Mouse (Mus musculus) urinary bladder, postnatal 36 days (tissue): ENCODE measurements at regions not wholly inside any gene's neighbourhood (a gene's known extent, or its start where the extent isn't known, plus 50 kb on each side); places are given as distances from the start of the nearest gene placed in this dataset.
A peak's percentile ranks its signal among the peaks of the same experiment; 100 is the strongest.

Experiments
- DNase-seq, 2 experiments: peaks; one replicate each; pipeline ENCODE4 v3.0.0; 2022; ENCODE audit warnings: low spot score in 2 of 2, mixed read lengths in 1 of 2

DNA sequence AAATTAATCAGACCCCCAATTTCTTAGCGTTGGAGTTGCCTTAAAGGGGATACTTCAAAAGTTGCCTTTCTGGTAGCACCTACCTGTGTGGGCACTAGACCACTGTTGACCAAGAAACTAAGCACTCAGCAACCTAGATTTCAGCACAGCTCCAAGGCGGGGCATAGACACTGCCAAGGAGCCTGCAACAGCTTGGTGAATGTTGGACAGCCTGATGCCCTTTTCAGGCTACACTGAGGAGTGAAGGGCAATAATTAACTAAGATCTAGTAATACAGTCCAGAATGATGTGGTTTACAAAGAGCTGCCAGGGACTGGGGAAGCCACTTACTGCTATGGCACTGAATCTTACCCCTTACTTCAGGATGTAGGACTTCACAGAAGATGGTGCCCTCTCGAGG lies 304.9 kb downstream of the Satb1 start:
- no peak for DNase-seq

DNA sequence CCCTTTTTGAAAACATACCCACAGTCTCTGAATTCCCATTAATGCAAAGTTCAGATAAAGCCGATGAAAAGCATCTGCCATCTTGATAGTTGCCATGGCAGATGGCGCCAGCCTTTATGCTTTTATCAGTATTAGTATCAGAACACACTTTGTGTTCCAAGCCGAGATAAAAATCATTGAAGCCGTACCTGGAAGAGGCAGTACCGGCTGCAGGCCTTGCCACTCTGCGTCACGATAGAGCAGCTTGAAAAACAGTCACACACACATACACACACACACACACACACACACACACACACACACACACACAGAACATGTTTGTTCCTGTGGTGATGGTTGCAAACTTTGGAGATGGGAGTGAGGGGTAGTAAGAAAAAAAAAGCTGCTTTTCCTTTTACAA lies 306.2 kb downstream of the Satb1 start:
- peak; percentile 20 to 25 for DNase-seq

DNA sequence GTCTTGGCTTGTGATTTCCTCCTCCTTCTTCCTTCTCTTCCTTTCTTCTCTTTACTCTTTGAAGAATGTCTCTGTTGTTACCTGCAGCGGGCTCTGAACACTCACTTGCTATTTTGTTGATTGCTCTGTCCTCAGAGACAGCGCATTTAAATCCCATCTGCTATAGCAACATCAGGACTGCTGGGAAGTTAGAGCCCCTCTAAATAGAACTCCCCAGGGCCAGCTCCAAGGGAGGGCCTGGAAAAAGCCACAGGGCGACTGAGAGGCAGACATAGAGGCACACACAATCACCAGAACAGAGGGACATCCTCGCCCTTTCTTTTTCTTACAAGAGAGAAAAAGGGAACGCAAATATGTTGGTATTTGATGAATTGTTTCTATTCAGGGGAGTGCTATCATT lies 306.6 kb downstream of the Satb1 start:
- no peak for DNase-seq

DNA sequence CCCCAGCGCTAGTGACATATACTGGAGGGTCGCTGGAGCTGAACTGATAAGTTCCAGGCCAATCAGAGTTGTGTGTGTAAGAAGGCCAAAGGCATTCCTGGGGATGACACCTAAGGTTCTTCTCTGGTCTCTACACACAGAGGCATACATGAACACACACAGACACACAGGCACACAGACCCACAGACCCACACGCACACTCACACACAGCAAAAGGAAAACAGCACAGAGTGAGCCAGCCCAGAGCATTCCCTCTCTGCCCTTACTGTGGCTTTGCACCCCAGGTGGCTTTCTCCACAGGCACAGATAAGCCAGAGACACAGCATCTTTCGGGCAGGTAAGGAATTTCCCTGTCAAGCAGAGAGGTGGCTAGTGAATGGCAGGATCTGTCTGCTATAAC lies 307.1 kb downstream of the Satb1 start:
- no peak for DNase-seq

DNA sequence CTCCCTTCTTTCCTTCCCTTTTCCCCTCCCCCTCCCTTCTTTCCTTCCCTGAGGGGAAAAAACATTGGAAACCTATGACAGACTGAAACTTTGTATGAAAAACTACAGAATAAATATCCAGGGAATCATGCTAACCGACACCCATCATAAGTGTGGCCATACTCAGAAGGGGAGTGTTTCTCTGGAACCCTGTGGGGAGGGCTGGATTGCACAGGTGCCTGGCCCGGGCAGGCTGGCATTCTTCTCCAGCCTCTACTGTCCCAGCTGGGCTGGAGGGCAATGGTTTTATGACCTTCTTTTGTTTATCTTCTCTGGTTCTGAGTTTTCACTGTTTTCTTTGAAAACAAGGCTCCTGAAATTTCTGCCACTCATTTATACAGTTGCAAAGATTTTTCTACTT lies 307.9 kb downstream of the Satb1 start:
- no peak for DNase-seq

DNA sequence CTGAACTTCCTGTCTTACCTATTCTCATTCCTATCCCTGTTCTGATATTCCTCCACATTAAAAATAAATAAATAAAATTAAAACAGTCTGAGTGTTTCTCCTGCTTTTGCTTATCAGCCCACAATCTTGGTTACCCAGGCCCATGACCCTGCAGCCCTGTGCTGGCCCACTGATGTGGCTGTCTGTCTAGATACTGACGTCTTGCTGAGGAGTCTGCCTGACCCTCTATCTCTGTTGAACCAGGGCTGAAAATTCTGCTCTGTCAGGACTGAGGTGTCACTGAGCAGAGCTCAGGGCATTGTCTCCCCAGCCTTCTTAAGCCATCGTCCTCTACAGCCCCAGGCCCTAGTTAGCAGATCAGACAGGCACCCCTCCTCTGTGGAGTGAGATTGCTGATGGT lies 321.2 kb downstream of the Satb1 start:
- no peak for DNase-seq

DNA sequence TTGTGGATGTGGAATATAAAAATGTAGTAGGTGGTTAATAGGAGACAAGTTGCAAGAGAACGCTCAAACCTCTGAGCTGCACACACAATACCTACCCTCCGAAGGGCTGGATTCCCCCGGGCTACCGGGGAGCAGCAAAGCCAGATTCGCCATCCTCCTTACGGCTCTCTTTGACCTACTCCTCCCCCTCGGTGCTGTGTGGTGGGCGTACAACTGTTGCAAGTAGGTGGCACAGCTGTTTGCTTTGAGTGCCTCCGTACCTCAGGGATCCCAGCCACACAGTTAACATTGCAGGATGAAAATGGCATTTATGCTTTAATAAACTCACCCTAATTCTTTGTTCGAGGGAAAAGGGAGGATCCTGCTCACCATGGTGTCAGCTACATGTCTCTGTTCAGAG lies 321.6 kb upstream of the Tbc1d5 start:
- DNase-seq, result no peak

DNA sequence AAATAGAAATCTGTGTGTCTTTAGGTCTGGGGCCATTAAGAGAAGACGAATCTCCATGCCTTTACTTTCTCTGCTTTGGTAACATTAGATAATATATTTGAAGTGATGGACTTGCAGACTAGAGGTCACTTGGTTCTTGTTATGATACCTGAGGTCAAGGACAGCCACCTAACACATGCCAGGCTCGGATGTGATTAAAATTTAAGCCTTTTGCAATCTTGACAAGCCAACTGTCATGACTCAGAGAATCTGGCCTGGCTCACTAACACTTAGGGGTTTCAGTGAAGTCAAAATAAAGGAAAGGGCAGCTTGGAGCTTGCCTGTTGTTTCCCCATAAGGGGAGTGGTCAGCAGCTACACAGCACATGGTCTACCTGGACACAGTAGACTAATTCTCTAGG lies 320.4 kb upstream of the Tbc1d5 start:
- DNase-seq, result no peak

DNA sequence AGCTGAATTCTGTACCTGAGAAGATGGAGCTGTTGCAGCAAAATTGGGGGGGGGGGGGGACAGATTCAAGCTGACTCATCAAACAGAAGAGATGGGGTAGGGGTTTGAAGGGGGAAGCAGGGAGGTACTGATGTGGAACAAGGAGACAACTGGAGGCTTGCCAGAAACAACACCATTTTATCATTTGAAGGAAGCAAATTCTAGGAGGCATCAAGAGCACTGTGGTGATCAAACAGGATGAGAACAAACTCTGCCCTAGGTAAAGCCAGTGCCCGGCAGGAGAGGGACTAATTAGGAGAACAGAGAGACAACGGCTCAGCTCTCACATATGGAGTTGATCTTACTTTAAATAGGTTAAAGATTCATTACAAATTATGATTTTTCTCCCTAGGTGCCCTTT lies 315.9 kb upstream of the Tbc1d5 start:
- no peak for DNase-seq

DNA sequence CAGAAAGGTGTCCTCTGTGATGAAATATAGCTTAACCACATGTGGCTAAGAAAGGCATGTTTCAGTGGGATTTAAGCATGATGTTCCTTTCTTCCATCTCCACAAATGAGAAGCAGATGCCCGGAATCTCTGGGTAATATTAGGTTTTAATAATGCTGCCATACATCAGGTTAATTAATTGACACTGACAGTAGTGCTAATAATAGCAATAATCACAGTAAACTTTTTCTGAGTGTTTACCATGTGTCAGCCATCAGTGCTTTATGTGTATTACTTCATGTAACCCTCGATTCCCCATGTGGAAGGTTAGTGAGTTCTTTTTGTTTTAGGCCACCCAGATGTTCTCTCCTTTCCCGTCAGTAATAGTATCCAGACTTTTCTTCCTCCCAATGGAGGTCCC lies 310.2 kb upstream of the Tbc1d5 start:
- DNase-seq, result no peak

DNA sequence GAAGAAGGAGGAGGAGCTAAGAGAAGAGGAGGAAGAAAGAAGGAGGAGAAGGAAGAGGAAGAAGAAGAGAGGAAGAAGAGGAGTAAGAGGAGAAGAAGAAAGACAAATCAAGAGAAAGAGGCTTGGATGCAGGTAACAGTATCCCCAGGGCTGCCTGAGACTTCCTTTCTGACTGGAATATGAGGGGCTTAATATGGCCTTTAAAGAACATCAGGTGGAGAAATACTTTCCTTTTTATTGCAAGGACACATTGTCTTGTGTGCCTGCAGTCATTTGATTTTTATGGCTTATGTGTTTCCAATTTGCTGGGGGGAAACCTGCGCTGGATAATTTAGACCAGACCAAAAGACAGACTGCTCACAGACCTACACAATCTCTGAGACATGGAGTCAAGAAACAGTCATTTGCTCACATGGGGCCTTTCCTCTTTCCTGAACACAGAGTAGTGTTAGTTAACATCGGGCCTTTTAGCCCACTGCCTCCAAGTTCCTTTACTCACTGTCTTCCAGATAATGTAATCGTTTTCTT lies 308.8 kb upstream of the Tbc1d5 start:
- no peak for DNase-seq

DNA sequence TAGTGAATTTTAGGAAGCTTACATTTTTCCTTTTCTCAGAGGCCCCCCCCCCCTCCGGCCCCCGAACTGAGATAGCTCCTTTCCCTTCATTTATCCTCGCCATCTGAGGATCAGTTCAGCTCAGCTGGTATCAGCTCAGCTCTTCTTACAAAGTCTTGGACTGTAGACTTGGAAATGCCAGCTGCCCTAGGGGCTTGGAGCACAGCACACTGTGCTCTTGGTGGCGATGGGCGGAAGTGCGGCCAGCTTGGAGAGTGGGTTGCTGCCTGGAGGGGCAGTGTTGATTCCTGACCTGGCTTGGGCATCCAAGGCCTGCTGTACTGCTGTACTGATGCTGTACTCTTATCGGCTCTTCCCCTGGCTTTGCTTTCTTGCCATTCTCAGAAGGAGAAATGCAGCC lies 298.7 kb upstream of the Tbc1d5 start:
- no peak for DNase-seq

DNA sequence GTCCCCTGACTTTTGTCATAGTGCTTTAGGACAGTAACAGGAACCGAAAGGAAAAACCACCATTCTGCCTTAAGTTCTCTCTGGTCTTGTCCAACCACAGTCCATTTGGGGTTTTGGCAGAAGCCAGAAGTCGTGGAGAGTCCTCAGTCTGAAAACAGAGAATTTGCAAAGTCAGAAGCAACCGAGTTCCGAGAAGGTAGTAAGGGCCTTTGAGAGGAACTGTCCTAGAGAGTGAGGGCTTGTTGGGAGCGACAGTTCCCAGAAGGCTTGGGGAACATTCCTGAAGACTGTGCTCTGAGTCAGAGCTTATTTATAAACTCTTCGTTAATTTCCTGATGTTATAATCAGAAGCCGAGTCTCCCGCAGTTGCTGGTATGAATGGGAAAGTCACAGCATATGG lies 298.3 kb upstream of the Tbc1d5 start:
- DNase-seq, result no peak

DNA sequence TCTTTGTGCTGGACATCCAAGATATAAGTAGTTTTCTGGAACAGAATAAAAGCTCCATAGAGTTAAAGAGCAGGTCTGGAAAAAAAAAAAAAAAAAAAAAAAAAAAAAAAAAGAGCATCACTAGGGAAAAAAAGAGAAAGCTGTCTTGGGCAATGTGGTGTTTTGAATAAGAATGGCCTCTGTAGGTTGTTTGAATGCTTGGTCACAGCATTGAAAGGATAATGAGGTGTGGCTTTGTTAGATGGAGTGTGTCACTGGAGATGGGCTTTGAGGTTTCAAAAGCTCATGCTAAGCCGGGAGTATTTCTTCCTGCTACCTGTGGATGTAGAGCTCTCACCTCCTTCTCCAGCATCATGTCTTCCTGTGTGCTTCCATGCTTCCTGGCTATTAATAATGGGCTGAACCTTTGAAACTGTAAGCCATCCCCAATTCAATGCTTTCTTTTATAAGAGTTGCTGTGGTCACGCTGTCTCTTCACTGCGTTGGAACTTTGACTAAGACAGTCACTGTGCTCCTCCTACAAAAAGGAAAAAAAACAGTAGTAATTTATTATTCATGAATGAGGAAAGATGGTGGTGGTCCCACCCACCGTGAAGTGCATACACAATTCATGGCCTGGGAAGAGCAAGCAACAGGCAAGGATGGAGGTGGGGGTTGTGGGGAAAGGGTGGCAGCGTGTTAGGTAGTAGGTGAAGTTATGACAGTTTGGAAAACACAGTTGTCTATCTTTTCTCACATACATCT lies 283.2 kb upstream of the Tbc1d5 start:
- DNase-seq, result no peak

DNA sequence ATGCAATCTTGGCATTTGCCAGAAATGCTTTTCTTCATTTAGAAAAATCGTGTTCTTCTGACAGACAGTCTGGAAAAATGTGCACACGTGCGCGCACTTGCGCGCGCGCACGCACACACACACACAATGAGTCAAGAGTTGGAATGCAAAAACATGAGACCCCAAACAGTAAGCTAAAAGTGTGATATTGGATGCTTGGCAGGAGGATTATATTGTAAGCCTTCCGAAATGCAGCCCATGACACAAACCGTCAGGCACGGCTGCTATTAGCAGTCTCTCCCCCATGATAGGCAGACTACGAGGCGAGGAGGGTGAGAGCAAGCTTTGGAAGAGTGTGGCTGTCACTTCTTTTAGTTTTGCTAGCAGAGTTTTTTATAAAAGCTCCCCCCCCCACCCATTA lies 282.1 kb upstream of the Tbc1d5 start:
- DNase-seq, result no peak

DNA sequence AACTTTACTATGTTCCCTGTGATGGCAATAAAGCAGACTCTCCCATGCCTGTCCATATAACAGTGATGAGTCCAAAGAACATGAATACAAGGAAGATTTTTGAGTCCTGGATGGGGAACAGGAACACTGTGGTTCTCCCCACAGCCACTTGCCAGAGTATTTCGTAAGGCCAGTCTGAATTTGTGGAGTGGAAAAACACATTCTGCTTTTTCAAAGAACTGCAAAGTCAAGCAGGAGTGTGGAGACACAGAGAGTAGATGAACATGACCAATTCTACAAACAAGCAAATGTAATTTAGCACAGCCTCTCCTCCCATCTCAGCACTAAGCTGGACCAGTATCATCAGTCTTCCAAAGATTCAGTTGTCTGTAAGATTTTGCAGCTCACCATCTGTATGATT lies 280.0 kb upstream of the Tbc1d5 start:
- no peak for DNase-seq

DNA sequence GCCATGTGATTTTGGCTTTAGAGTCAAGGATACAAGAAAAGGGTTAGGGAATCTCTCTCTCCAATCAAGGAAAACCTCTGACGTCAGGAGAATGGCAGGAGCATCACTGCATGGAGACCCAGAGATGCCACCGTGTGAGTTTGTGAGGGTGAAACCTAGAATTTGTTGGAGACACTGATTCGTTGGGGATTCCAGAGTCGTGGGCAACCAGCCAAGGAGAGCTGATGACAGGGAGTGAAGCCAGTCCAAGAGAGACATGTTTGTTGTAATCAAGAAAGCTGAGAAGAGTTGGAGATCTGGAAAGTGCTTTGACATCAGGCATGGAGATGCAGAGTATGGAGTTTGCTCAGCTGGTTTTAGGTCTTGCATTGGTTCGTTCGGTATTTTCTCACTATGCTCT lies 236.6 kb upstream of the Tbc1d5 start:
- DNase-seq, result no peak

DNA sequence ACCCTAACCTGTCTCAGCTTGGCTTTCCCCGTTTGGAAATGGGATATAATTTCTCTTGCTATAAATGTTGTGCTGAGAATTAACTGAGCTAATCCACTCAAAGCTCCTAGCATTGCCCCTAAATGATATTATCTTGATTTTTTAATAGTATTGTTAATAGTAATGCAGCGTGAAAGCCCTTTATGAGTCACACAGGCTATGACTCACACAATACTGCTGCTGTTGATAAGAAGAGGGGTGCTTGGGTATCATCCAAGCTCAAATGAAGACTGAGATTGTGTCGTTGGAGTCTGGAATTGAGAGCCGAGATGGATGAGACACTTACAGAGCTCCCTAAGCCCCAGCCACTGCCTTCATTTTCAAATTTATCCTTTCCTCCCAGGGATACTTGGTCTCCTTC lies 235.2 kb upstream of the Tbc1d5 start:
- no peak for DNase-seq

DNA sequence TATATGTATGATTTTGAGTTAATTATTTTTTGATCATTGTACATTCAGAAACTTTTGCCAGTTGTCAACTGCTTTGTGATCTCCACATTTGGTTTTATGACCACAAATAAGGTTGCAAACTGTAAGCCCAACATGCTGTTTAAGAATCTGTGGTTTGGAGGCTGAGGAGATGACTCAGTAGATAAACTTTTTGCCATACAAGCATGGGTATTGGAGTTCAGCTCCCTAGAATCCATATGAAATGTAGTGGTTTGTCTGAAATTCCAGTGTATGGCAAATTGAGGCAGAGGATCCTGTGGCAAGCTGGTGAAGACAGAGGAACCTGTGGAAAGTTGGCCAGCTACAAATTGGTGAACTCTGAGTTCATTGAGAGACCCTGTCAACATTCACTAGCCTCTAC lies 234.6 kb upstream of the Tbc1d5 start:
- no peak for DNase-seq

DNA sequence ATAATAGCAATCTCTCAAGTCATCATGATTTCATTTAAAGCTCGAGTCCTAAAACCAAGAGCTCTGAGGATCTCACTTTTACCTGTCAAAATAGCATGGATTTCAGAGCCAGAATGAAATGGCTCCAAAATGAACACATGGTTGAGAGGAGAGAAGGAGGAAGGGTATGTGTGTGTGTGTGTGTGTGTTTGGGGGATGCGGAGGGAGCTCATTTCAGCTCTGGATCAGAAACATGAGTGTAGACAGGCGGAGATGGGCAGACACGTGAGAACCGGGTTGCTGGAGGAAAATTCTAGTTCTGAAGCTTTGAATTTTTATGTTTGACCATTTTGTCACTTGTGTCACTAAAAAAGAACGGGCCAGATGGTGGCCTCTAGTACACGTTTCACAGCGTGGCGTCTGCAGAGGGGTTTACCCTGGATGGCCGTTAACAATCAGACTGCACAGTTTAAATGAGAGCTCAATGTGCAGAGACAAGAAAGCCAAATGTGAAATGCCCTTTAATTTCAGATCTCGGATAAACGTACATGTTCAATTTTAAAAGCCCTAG lies 232.5 kb upstream of the Tbc1d5 start:
- DNase-seq, result no peak

DNA sequence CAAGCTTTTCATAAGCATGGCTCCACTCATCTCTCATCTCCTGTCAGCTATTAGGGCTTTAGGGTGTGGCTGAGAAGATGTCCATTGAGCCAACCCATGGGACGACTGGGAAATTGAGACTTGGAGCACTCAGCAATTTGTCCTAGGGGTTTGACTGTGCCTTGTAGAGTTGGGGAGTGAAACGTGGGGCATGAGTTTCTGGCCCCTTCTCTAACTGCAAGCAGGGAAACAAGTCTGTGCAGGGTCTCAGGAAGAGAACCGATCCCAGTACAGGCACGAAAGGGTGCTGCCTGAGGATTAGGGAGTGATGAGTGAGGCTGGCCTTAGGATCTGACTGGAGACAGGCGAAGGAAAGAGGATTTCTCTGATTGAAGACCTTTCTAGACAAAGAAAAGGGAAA lies 229.7 kb upstream of the Tbc1d5 start:
- no peak for DNase-seq

DNA sequence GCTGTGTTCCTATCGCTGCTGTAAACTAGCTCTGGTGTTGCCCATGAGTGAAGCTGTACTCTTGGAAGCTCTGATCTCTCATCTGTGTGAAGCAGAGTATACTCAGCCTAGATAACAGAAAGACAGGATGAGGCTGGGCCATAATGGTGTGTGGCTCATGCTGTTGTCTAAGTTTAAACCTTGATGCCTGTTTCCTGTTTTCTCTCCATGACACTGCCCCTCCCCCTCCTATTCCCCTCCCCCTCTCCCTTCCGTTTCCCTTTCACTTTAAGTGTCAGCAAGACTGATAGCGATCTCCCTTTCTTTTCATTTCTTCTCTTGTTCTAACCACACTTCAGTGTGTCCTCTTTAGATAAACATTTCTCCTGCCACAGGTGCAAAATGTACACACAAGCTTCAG lies 229.2 kb upstream of the Tbc1d5 start:
- no peak for DNase-seq

DNA sequence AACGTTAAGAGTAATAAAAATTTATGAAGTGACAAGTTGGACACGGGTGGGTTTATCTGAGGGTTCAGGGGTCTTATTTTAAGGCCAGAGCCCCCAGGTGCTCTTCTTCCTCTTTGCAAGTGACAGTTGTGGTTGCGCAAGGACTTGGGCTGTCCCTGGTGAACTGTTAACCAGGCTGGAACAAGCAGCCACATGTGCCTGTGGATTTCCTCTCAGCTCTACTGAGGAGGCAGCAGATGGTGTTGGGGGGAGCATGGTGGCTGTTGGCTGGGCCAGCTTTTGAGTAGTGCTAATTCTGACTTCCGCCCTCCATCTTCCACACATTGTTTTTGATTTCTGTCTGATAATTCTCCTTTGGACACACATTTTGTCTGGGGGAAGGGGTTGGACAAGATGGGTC lies 227.9 kb upstream of the Tbc1d5 start:
- no peak for DNase-seq

DNA sequence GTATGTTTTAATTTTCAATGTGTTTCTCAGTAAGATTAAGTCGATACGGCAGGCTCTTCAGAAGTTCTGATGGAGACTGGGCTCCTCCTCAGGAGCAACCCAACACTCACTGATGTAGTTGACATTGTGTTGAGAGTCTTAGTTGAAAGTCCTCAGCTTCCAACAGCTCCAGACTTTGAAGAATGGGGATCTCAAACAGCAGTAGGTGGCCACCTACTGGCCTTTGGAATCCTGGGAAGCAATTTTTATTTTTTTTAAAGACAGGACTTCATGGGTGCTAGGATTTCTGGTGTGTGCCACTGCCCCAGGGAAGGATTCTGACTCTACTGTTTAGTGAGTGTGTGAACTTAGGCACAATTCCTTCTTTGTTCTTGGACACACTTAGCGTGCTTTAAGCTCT lies 225.9 kb upstream of the Tbc1d5 start:
- no peak for DNase-seq
